24 mouse cellular contexts compared by ENCODE assay signal in the genomic region with DNA sequence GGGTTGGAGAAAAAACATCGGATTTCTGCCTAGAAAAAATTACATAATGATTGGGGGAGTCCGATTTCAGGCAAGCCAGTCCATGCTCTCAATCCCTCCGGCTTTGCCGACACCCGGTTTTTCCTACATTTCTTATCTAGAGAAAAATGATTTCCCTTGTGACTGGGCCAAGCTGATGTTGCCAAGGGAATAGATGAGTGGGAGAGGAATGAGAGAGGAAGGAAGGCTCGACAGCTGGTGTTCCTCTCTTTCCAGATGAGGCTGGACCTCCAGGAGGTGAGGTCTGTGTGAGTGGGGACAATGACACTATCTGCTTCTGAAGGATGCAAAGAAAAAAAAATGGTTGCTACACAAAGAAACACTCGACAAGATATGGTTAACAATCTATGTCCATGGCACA. TPM values are rescaled to one million over a fixed set of nuclear protein-coding genes. Genes with fewer than 3 reads are reported as not detected.
DNase-seq lines count a peak whose midpoint lies in the region; ATAC-seq and TF ChIP-seq lines count a peak whose summit lies in the region.
"Had no signal": no experiment of that assay in that cellular context is flagged by ENCODE, and none has a peak within 500 bp of the region (broad histone marks: within the 10 kb centered on the region; RNA-seq: fewer than 3 reads in every experiment).

No protein-coding gene starts in this region.

- peak overlapping the region; percentile 70 for H3K27ac ChIP-seq in heart, adult 2 months
- H3K27ac ChIP-seq in heart, embryonic 12.5 days (ENCODE audit: poor library complexity, severe bottlenecking): no peak overlapping the region
- no peak overlapping the region for H3K27ac ChIP-seq in lung, postnatal 0 days (ENCODE audit: low read length)
- H3K27ac ChIP-seq in heart, embryonic 13.5 days (replicated peaks): peak overlapping the region; percentile 41; the same call in 1 of the 2 replicates
- H3K27ac ChIP-seq in forebrain, embryonic 16.5 days (ENCODE audit: low read length): no peak overlapping the region
- H3K27ac ChIP-seq: limb, embryonic 15.5 days; liver, embryonic 14.5 days; neural tube, embryonic 12.5 days; stomach, embryonic 15.5 days had no signal

- peaks cover 12% of the 10 kb centered on the region for H3K4me1 ChIP-seq in heart, adult 2 months (ENCODE audit: control insufficient read depth, insufficient read depth, low read length)
- peaks cover 16% of the 10 kb centered on the region for H3K4me1 ChIP-seq in heart, embryonic 12.5 days (replicated peaks)
- no peaks in the 10 kb centered on the region; the same call in 1 of the 2 replicates for H3K4me1 ChIP-seq in lung, postnatal 0 days (ENCODE audit: insufficient read depth, low read depth, low read length)
- H3K4me1 ChIP-seq in heart, embryonic 13.5 days: peaks cover 29% of the 10 kb centered on the region
- 0 out of 2 replicates have a peak, but pooled peaks cover 3% of the 10 kb centered on the region for H3K4me1 ChIP-seq in forebrain, embryonic 16.5 days (replicated peaks; ENCODE audit: control insufficient read depth, insufficient read depth, low read length)

- H3K79me2 ChIP-seq in heart, adult 2 months (replicated peaks; ENCODE audit: control insufficient read depth, insufficient read depth, low read length): no peaks in the 10 kb centered on the region

- no peak for ATAC-seq in heart, embryonic 12.5 days (ENCODE audit: insufficient number of reproducible peaks, low FRiP score)
- no peak for ATAC-seq in lung, postnatal 0 days
- ATAC-seq in heart, embryonic 13.5 days (ENCODE audit: extremely low read depth, insufficient number of reproducible peaks, low FRiP score, low TSS enrichment): no peak
- ATAC-seq in forebrain, embryonic 16.5 days: no peak
- ATAC-seq: forebrain, postnatal 0 days; intestine, embryonic 16.5 days; midbrain, embryonic 16.5 days had no signal

- no peaks in the 10 kb centered on the region for H3K27me3 ChIP-seq in heart, adult 2 months (ENCODE audit: control insufficient read depth, insufficient read depth, low read length)
- no peaks in the 10 kb centered on the region for H3K27me3 ChIP-seq in heart, embryonic 12.5 days (replicated peaks)
- H3K27me3 ChIP-seq in lung, postnatal 0 days (replicated peaks; ENCODE audit: insufficient read depth, low read length): no peaks in the 10 kb centered on the region
- H3K27me3 ChIP-seq in heart, embryonic 13.5 days (replicated peaks): no peaks in the 10 kb centered on the region
- no peaks in the 10 kb centered on the region for H3K27me3 ChIP-seq in forebrain, embryonic 16.5 days (replicated peaks; ENCODE audit: control insufficient read depth, insufficient read depth, low read length)
- H3K27me3 ChIP-seq: hindbrain, embryonic 13.5 days; limb, embryonic 15.5 days; neural tube, embryonic 12.5 days; stomach, embryonic 15.5 days had no signal

- H3K9ac ChIP-seq in heart, adult 2 months (ENCODE audit: low read depth, low read length): no peak overlapping the region
- no peak overlapping the region for H3K9ac ChIP-seq in heart, embryonic 12.5 days
- H3K9ac ChIP-seq in lung, postnatal 0 days (replicated peaks; ENCODE audit: low read depth): no peak overlapping the region
- no peak overlapping the region for H3K9ac ChIP-seq in heart, embryonic 13.5 days
- H3K9ac ChIP-seq in forebrain, embryonic 16.5 days (replicated peaks; ENCODE audit: low read depth, low read length): no peak overlapping the region
- H3K9ac ChIP-seq: forebrain, postnatal 0 days; hindbrain, embryonic 13.5 days; limb, embryonic 15.5 days; liver, embryonic 14.5 days; neural tube, embryonic 12.5 days; stomach, embryonic 15.5 days had no signal

- no peak for TF ChIP-seq POLR2A in heart, adult 2 months (IDR thresholded peaks at IDR 0.05; ENCODE audit: insufficient read depth, low read depth, low read length)

- peak in 1 of 2 experiments; percentile 37 for DNase-seq in heart, adult 2 months
- DNase-seq in lung, postnatal 0 days (ENCODE audit: low spot score): peak; percentile 18
- no peak for DNase-seq in lung, postnatal 4 days
- DNase-seq in heart, postnatal 10 days: peak; percentile 51 to 63
- no peak for DNase-seq in right cerebral cortex, postnatal 14 days
- DNase-seq: adrenal gland, postnatal 25 days; cerebellum, adult 2 months; cerebellum, postnatal 14 days; forebrain, postnatal 0 days; layer of hippocampus, adult 9-11 months had no signal

- intact Hi-C loops in heart, adult 2 months (cut with DNase I): no loop called here
- intact Hi-C loops in heart, postnatal 10 days (cut with DNase I): no loop called here

- TF ChIP-seq EP300 in heart, adult 2 months (IDR thresholded peaks at IDR 0.05; ENCODE audit: insufficient read depth, low read depth, low read length): no peak
- TF ChIP-seq EP300 in lung, postnatal 0 days (IDR thresholded peaks at IDR 0.05): no peak

- no peak for TF ChIP-seq CTCF in heart, adult 2 months (IDR thresholded peaks at IDR 0.05)
- TF ChIP-seq CTCF in lung, postnatal 0 days (IDR thresholded peaks at IDR 0.05): no peak

- H3K9me3 ChIP-seq in heart, embryonic 12.5 days (replicated peaks): no peaks in the 10 kb centered on the region
- H3K9me3 ChIP-seq in lung, postnatal 0 days (ENCODE audit: low read length): no peaks in the 10 kb centered on the region
- H3K9me3 ChIP-seq in heart, embryonic 13.5 days: no peaks in the 10 kb centered on the region
- H3K9me3 ChIP-seq in forebrain, embryonic 16.5 days (ENCODE audit: control insufficient read depth, low read length): no peaks in the 10 kb centered on the region
- H3K9me3 ChIP-seq: hindbrain, embryonic 13.5 days; limb, embryonic 10.5 days; limb, embryonic 15.5 days; midbrain, embryonic 10.5 days; neural tube, embryonic 12.5 days; stomach, embryonic 15.5 days had no signal

- WGBS in heart, adult 2 months: 30% methylated on average over 7 of the region's 7 CpGs
- 65% methylated on average over 7 of the region's 7 CpGs for WGBS in heart, embryonic 12.5 days
- WGBS in lung, postnatal 0 days: 38% methylated on average over 7 of the region's 7 CpGs
- 57% methylated on average over 7 of the region's 7 CpGs for WGBS in heart, embryonic 13.5 days
- 90% methylated on average over 7 of the region's 7 CpGs for WGBS in forebrain, embryonic 16.5 days

- no peak overlapping the region for H3K4me2 ChIP-seq in heart, embryonic 12.5 days
- no peak overlapping the region for H3K4me2 ChIP-seq in lung, postnatal 0 days (replicated peaks; ENCODE audit: low read depth, low read length)
- no peak overlapping the region for H3K4me2 ChIP-seq in heart, embryonic 13.5 days
- H3K4me2 ChIP-seq in forebrain, embryonic 16.5 days (ENCODE audit: low read length): no peak overlapping the region
- H3K4me2 ChIP-seq: hindbrain, embryonic 13.5 days; limb, embryonic 15.5 days; neural tube, embryonic 12.5 days; stomach, embryonic 15.5 days had no signal

- no peak overlapping the region for H3K4me3 ChIP-seq in heart, adult 2 months
- H3K4me3 ChIP-seq in heart, embryonic 12.5 days: no peak overlapping the region
- no peak overlapping the region for H3K4me3 ChIP-seq in lung, postnatal 0 days (ENCODE audit: low read depth, low read length)
- H3K4me3 ChIP-seq in heart, embryonic 13.5 days: no peak overlapping the region
- H3K4me3 ChIP-seq in forebrain, embryonic 16.5 days (replicated peaks; ENCODE audit: low read length): no peak overlapping the region
- H3K4me3 ChIP-seq: erythroblast, embryonic 14.5 days; hindbrain, embryonic 13.5 days; limb, embryonic 10.5 days; limb, embryonic 15.5 days; midbrain, embryonic 10.5 days; myocyte; neural tube, embryonic 12.5 days; stomach, embryonic 15.5 days had no signal

- no peaks in the 10 kb centered on the region for H3K36me3 ChIP-seq in heart, adult 2 months (ENCODE audit: control insufficient read depth, insufficient read depth, low read length)
- no peaks in the 10 kb centered on the region for H3K36me3 ChIP-seq in heart, embryonic 12.5 days
- no peaks in the 10 kb centered on the region for H3K36me3 ChIP-seq in lung, postnatal 0 days (ENCODE audit: insufficient read depth, low read length)
- H3K36me3 ChIP-seq in heart, embryonic 13.5 days: no peaks in the 10 kb centered on the region
- no peaks in the 10 kb centered on the region for H3K36me3 ChIP-seq in forebrain, embryonic 16.5 days (ENCODE audit: control insufficient read depth, insufficient read depth)
- H3K36me3 ChIP-seq: hindbrain, embryonic 13.5 days; limb, embryonic 10.5 days; limb, embryonic 15.5 days; midbrain, embryonic 10.5 days; neural tube, embryonic 12.5 days; stomach, embryonic 15.5 days had no signal

RNA-seq across cellular contexts. Expression of gene Ttf2, which starts 23.7 kb away (rescaled TPM):
- total RNA-seq in heart, adult 2 months (2021): 1 to 10 TPM; 1.8 to 2.0 TPM
- polyA plus RNA-seq in heart, adult 2 months (2012; rRNA removed): 1.6 and 2.6 TPM in 2 replicates
- 15.2 and 15.7 TPM in 2 replicates for polyA plus RNA-seq in heart, embryonic 12.5 days (2016; fragmentation: Nextera tagmentation; extraction: Ambion mirVana)
- polyA plus RNA-seq in lung, postnatal 0 days (2015; fragmentation: Nextera tagmentation; extraction: Ambion mirVana): 3.6 and 4.0 TPM in 2 replicates
- 10.4 and 11.7 TPM in 2 replicates for polyA plus RNA-seq in heart, embryonic 13.5 days (2015; fragmentation: Nextera tagmentation; extraction: Ambion mirVana)
- 1 to 10 TPM; 5.7 to 6.0 TPM for total RNA-seq in heart, postnatal 10 days (2021)
- 6.2 and 7.1 TPM in 2 replicates for polyA plus RNA-seq in forebrain, embryonic 16.5 days (2015; fragmentation: Nextera tagmentation; extraction: Ambion mirVana)

RNA-seq across cellular contexts. Expression of gene Cd101, which starts 36.2 kb away (rescaled TPM):
- under 1 TPM; 0.13 to 0.23 TPM for total RNA-seq in heart, adult 2 months (2021)
- 0.41 and 0.50 TPM in 2 replicates for polyA plus RNA-seq in heart, adult 2 months (2012; rRNA removed)
- 0.27 and 0.46 TPM in 2 replicates for polyA plus RNA-seq in heart, embryonic 12.5 days (2016; fragmentation: Nextera tagmentation; extraction: Ambion mirVana)
- polyA plus RNA-seq in lung, postnatal 0 days (2015; fragmentation: Nextera tagmentation; extraction: Ambion mirVana): 0.90 and 0.92 TPM in 2 replicates
- 0.37 and 0.47 TPM in 2 replicates for polyA plus RNA-seq in heart, embryonic 13.5 days (2015; fragmentation: Nextera tagmentation; extraction: Ambion mirVana)
- under 1 TPM; 0.50 to 0.64 TPM for total RNA-seq in heart, postnatal 10 days (2021)
- not detected in 2 replicates for polyA plus RNA-seq in forebrain, embryonic 16.5 days (2015; fragmentation: Nextera tagmentation; extraction: Ambion mirVana)
- polyA plus RNA-seq: erythroblast, embryonic 14.5 days; hindbrain, embryonic 13.5 days; midbrain, embryonic 16.5 days; myocyte had no signal

Comparison
In these comparisons a context has a peak if more than half of its experiments do, and no peak if none do; other contexts are left out.
1. DNase-seq: peak in lung, postnatal 0 days (single experiment) and heart, postnatal 10 days (2 of 2); none in lung, postnatal 4 days (0 of 2) and right cerebral cortex, postnatal 14 days (single experiment).
2. H3K27ac ChIP-seq: peak in heart, adult 2 months (single experiment) and heart, embryonic 13.5 days (single experiment); none in heart, embryonic 12.5 days (single experiment), lung, postnatal 0 days (single experiment) and forebrain, embryonic 16.5 days (single experiment).